Mouse (Mus musculus) embryonic facial prominence, embryonic 10.5 days (tissue): Measurements from ENCODE around the gene Disc1. TPM values are rescaled to one million over a fixed set of nuclear protein-coding genes. Genes with fewer than 3 reads are reported as not detected.
A peak's percentile ranks its signal among the peaks of the same experiment; 100 is the strongest.

Experiments used
- DNase-seq: peaks from one replicate; pipeline ENCODE4 v3.0.0-alpha.2; 2017; ENCODE audit warnings: low spot score
- H3K27ac ChIP-seq: fragments of 300-500 bp; sonication (generic); replicated peaks from 2 replicates; pipeline ENCODE4 v1.5.1; 2016; ENCODE audit warnings: mild to moderate bottlenecking
- H3K27me3 ChIP-seq: fragments of 300-500 bp; sonication (generic); replicated peaks from 2 replicates; pipeline ENCODE4 v1.6.1; 2016; ENCODE audit warnings: low read depth, mild to moderate bottlenecking; ENCODE audit not compliant: poor library complexity, severe bottlenecking
- H3K36me3 ChIP-seq: fragments of 300-500 bp; sonication (generic); replicated peaks from 2 replicates; pipeline ENCODE4 v1.6.1; 2016; ENCODE audit warnings: mild to moderate bottlenecking, moderate library complexity
- H3K4me1 ChIP-seq: fragments of 300-500 bp; sonication (generic); 2 replicates; pipeline ENCODE4 v1.6.1; 2016
- H3K4me3 ChIP-seq: fragments of 300-500 bp; sonication (generic); 2 replicates; pipeline ENCODE4 v1.5.1; 2016; ENCODE audit warnings: mild to moderate bottlenecking, moderate library complexity
- H3K9me3 ChIP-seq: fragments of 300-500 bp; sonication (generic); 2 replicates; pipeline ENCODE4 v1.6.1; 2016; ENCODE audit warnings: mild to moderate bottlenecking
- WGBS: fragments of 180-500 bp; shearing (Covaris S2); methylation state at CpG from one replicate; pipeline ENCODE4 v1.1.7; 2016; 5-methylcytosine and 5-hydroxymethylcytosine counted together
- polyA plus RNA-seq: library from polyadenylated mRNA; unstranded; fragments of >200 nt; fragmentation: Nextera tagmentation; extraction: Ambion mirVana; gene quantifications from 2 replicates; pipeline ENCODE4 v1.2.1, GENCODE M21; 2016

The Disc1 gene
- polyA plus RNA-seq, 1 experiment from 2014 or later: 1.7 TPM

GRCm38 (mm10) chr8:125174237-125174636, 120.2 kb downstream of the Disc1 start:
- H3K27me3 ChIP-seq: no peaks in the 10 kb centered on the region; the same call in 1 of the 2 replicates
- no peaks in the 10 kb centered on the region for H3K36me3 ChIP-seq
- peaks cover 6% of the 10 kb centered on the region; the same call in 1 of the 2 replicates for H3K4me1 ChIP-seq
- 84% methylated on average over 7 of the region's 7 CpGs for WGBS
- no peaks in the 10 kb centered on the region for H3K9me3 ChIP-seq
- no peak overlapping the region for H3K27ac ChIP-seq
- H3K4me3 ChIP-seq: no peak overlapping the region
- DNase-seq: no peak

- H3K9me3 ChIP-seq: no peaks in the 10 kb centered on the region
- no peak overlapping the region for H3K27ac ChIP-seq
- H3K4me3 ChIP-seq: no peak overlapping the region
- WGBS: 69% methylated on average over 4 of the region's 4 CpGs
- H3K36me3 ChIP-seq: no peaks in the 10 kb centered on the region
- H3K4me1 ChIP-seq: peaks cover 6% of the 10 kb centered on the region; the same call in 1 of the 2 replicates
- no peaks in the 10 kb centered on the region; the same call in 1 of the 2 replicates for H3K27me3 ChIP-seq
- no peak for DNase-seq
These were observed 120.9 kb downstream of the Disc1 start for GRCm38 (mm10) chr8:125174851-125175250.

- DNase-seq: no peak
- 92% methylated on average over 4 of the region's 4 CpGs for WGBS
- no peaks in the 10 kb centered on the region; the same call in 1 of the 2 replicates for H3K27me3 ChIP-seq
- no peak overlapping the region for H3K27ac ChIP-seq
- no peaks in the 10 kb centered on the region for H3K36me3 ChIP-seq
- no peak overlapping the region for H3K4me3 ChIP-seq
- H3K9me3 ChIP-seq: no peaks in the 10 kb centered on the region
- H3K4me1 ChIP-seq: peaks cover 6% of the 10 kb centered on the region; the same call in 1 of the 2 replicates
These were observed 121.7 kb downstream of the Disc1 start for GRCm38 (mm10) chr8:125175661-125176060.

GRCm38 (mm10) chr8:125177091-125177490, 123.1 kb downstream of the Disc1 start:
- WGBS: 83% methylated on average over 6 of the region's 6 CpGs
- DNase-seq: no peak
- H3K36me3 ChIP-seq: no peaks in the 10 kb centered on the region
- H3K27me3 ChIP-seq: no peaks in the 10 kb centered on the region; the same call in 1 of the 2 replicates
- H3K4me1 ChIP-seq: peaks cover 6% of the 10 kb centered on the region; the same call in 1 of the 2 replicates
- no peaks in the 10 kb centered on the region for H3K9me3 ChIP-seq
- no peak overlapping the region for H3K27ac ChIP-seq
- H3K4me3 ChIP-seq: no peak overlapping the region

- 82% methylated on average over 8 of the region's 8 CpGs for WGBS
These were observed 124.0 kb downstream of the Disc1 start for GRCm38 (mm10) chr8:125177958-125178357.

GRCm38 (mm10) chr8:125183548-125184451, 129.8 kb downstream of the Disc1 start:
- 19% methylated on average over 17 of the region's 17 CpGs for WGBS
- peaks cover 24% of the 10 kb centered on the region for H3K4me1 ChIP-seq
- H3K36me3 ChIP-seq: no peaks in the 10 kb centered on the region
- H3K27me3 ChIP-seq: peaks cover 28% of the 10 kb centered on the region
- H3K4me3 ChIP-seq: no peak overlapping the region
- no peaks in the 10 kb centered on the region for H3K9me3 ChIP-seq
- DNase-seq: peak; percentile 91
- peak overlapping the region; percentile 75 for H3K27ac ChIP-seq

More at GRCm38 (mm10) chr8:125177958-125178357, 124.0 kb downstream of the Disc1 start:
- Histone ChIP-seq H3K27ac (no peak overlapping the region), H3K36me3 (no peaks in the 10 kb centered on the region), H3K9me3 (no peaks in the 10 kb centered on the region), H3K4me1 (peaks cover 6% of the 10 kb centered on the region; the same call in 1 of the 2 replicates), H3K27me3 (peaks cover 5% of the 10 kb centered on the region; the same call in 1 of the 2 replicates), H3K4me3 (no peak overlapping the region)
- DNase-seq: no peak

- no peak for DNase-seq
- Histone ChIP-seq H3K4me1 (peaks cover 24% of the 10 kb centered on the region), H3K36me3 (no peaks in the 10 kb centered on the region), H3K27me3 (peaks cover 33% of the 10 kb centered on the region), H3K4me3 (no peak overlapping the region), H3K27ac (no peak overlapping the region), H3K9me3 (no peaks in the 10 kb centered on the region)
- 62% methylated on average over 9 of the region's 9 CpGs for WGBS
These were observed 130.4 kb downstream of the Disc1 start for GRCm38 (mm10) chr8:125184452-125184817.

- WGBS: 75% methylated on average over 1 of the region's 1 CpGs
- no peaks in the 10 kb centered on the region for H3K9me3 ChIP-seq
- H3K27ac ChIP-seq: no peak overlapping the region
These were observed 130.9 kb downstream of the Disc1 start for GRCm38 (mm10) chr8:125184881-125185280.

GRCm38 (mm10) chr8:125187044-125187443, 133.0 kb downstream of the Disc1 start:
- H3K9me3 ChIP-seq: no peaks in the 10 kb centered on the region
- DNase-seq: no peak
- H3K36me3 ChIP-seq: no peaks in the 10 kb centered on the region
- 34% methylated on average over 10 of the region's 10 CpGs for WGBS
- no peak overlapping the region for H3K27ac ChIP-seq
- peaks cover 28% of the 10 kb centered on the region for H3K4me1 ChIP-seq
- H3K4me3 ChIP-seq: peak overlapping the region; percentile 12; the same call in 1 of the 2 replicates
- H3K27me3 ChIP-seq: peaks cover 44% of the 10 kb centered on the region

More at GRCm38 (mm10) chr8:125184881-125185280, 130.9 kb downstream of the Disc1 start:
- peaks cover 33% of the 10 kb centered on the region for H3K27me3 ChIP-seq
- H3K4me1 ChIP-seq: peaks cover 24% of the 10 kb centered on the region
- DNase-seq: no peak
- no peaks in the 10 kb centered on the region for H3K36me3 ChIP-seq
- no peak overlapping the region for H3K4me3 ChIP-seq

GRCm38 (mm10) chr8:125193701-125194100, 139.7 kb downstream of the Disc1 start:
- DNase-seq: no peak
- WGBS: 84% methylated on average over 5 of the region's 5 CpGs
- Histone ChIP-seq H3K36me3 (no peaks in the 10 kb centered on the region), H3K27me3 (peaks cover 41% of the 10 kb centered on the region), H3K27ac (no peak overlapping the region), H3K4me3 (no peak overlapping the region), H3K9me3 (no peaks in the 10 kb centered on the region), H3K4me1 (peaks cover 42% of the 10 kb centered on the region)

- no peak for DNase-seq
- Histone ChIP-seq H3K27ac (peak overlapping the region; percentile 35; the same call in 1 of the 2 replicates), H3K4me3 (no peak overlapping the region), H3K9me3 (no peaks in the 10 kb centered on the region), H3K36me3 (no peaks in the 10 kb centered on the region), H3K27me3 (peaks cover 41% of the 10 kb centered on the region), H3K4me1 (peaks cover 54% of the 10 kb centered on the region)
- 57% methylated on average over 9 of the region's 9 CpGs for WGBS
These were observed 141.1 kb downstream of the Disc1 start for GRCm38 (mm10) chr8:125195121-125195520.

- Histone ChIP-seq H3K4me1 (peaks cover 63% of the 10 kb centered on the region), H3K27ac (no peak overlapping the region), H3K4me3 (no peak overlapping the region), H3K27me3 (peaks cover 33% of the 10 kb centered on the region), H3K36me3 (no peaks in the 10 kb centered on the region), H3K9me3 (no peaks in the 10 kb centered on the region)
- WGBS: 79% methylated on average over 14 of the region's 14 CpGs
- DNase-seq: no peak
These were observed 142.6 kb downstream of the Disc1 start for GRCm38 (mm10) chr8:125196573-125197094.
